Mouse (Mus musculus): ENCODE data around the gene Iqgap2. TPM values are rescaled to one million over a fixed set of nuclear protein-coding genes. Genes with fewer than 3 reads are reported as not detected.

Iqgap2 gene
- polyA plus RNA-seq, 1 experiment from 2014 or later, result 24.6 TPM

- Histone ChIP-seq H3K9me3 (ENCODE audit: low read length) (no peaks in the 10 kb centered on the region), H3K27me3 (ENCODE audit: insufficient read depth, low read length) (no peaks in the 10 kb centered on the region), H3K4me3 (ENCODE audit: low read depth, low read length) (no peak overlapping the region), H3K36me3 (replicated peaks; ENCODE audit: insufficient read depth, low read length) (peaks cover 38% of the 10 kb centered on the region), H3K27ac (ENCODE audit: low read depth) (no peak overlapping the region), H3K9ac (replicated peaks) (no peak overlapping the region), H3K4me2 (ENCODE audit: low read depth, low read length) (no peak overlapping the region), H3K4me1 (ENCODE audit: insufficient read depth) (no peaks in the 10 kb centered on the region)
- no peak for ATAC-seq
- DNase-seq, result no peak
- 53% methylated on average over 4 of the region's 4 CpGs for WGBS (ENCODE audit: insufficient replicate concordance)
- no peak for TF ChIP-seq CTCF (IDR thresholded peaks at IDR 0.05; ENCODE audit: low read depth)
- no peak for TF ChIP-seq EP300 (IDR thresholded peaks at IDR 0.05; ENCODE audit: low read depth)
These were observed 176.4 kb downstream of the Iqgap2 start for GRCm38 (mm10) chr13:95715356-95715755.

- Histone ChIP-seq H3K36me3 (replicated peaks; ENCODE audit: insufficient read depth, low read length) (peaks cover 35% of the 10 kb centered on the region), H3K4me3 (ENCODE audit: low read depth, low read length) (no peak overlapping the region), H3K27me3 (ENCODE audit: insufficient read depth, low read length) (no peaks in the 10 kb centered on the region), H3K9ac (replicated peaks) (no peak overlapping the region), H3K4me2 (ENCODE audit: low read depth, low read length) (no peak overlapping the region), H3K9me3 (ENCODE audit: low read length) (no peaks in the 10 kb centered on the region), H3K27ac (ENCODE audit: low read depth) (no peak overlapping the region), H3K4me1 (ENCODE audit: insufficient read depth) (no peaks in the 10 kb centered on the region)
- no peak for DNase-seq
- no peak for ATAC-seq
- no peak for TF ChIP-seq CTCF (IDR thresholded peaks at IDR 0.05; ENCODE audit: low read depth)
- no peak for TF ChIP-seq EP300 (IDR thresholded peaks at IDR 0.05; ENCODE audit: low read depth)
- 75% methylated on average over 3 of the region's 3 CpGs for WGBS (ENCODE audit: insufficient replicate concordance)
These were observed 177.3 kb downstream of the Iqgap2 start for GRCm38 (mm10) chr13:95714271-95714975.

DNA sequence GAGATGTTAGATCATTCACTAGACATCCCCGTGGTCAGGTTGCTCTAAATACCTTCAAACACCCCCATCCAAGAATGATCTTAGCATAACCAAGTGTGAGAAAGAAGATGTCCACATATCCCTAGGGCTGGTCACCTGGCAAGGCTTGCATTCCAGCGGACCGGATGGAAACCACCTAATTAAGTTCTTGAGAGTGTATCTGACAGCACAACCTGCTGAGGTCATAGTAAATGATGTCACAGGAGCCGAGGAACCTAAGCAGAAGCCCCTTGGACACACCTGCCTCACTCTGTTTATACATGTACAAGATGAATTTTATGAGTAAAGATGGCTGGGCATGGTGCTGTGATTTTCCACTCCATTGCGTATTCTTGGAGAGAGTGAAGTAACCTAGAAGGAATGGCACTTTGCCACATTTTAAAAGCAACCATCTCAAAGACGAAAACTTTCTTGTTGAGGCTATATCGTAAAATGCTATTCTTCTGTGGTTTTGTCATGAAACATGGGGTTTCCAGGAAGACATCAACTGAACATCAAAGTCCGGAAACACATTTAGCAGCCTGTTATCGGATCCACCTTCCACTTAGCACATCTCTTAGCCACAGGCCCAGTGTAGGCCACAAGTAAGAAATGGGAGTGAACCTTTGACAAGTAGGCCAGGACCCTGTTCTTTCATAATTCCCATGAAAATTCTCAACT lies 179.0 kb downstream of the Iqgap2 start:
- ATAC-seq, result no peak
- Histone ChIP-seq H3K4me2 (ENCODE audit: low read depth, low read length) (no peak overlapping the region), H3K9me3 (ENCODE audit: low read length) (no peaks in the 10 kb centered on the region), H3K4me3 (ENCODE audit: low read depth, low read length) (no peak overlapping the region), H3K36me3 (replicated peaks; ENCODE audit: insufficient read depth, low read length) (peaks cover 34% of the 10 kb centered on the region), H3K9ac (replicated peaks) (no peak overlapping the region), H3K4me1 (ENCODE audit: insufficient read depth) (no peaks in the 10 kb centered on the region), H3K27me3 (ENCODE audit: insufficient read depth, low read length) (no peaks in the 10 kb centered on the region), H3K27ac (ENCODE audit: low read depth) (no peak overlapping the region)
- WGBS (ENCODE audit: insufficient replicate concordance), result 73% methylated on average over 9 of the region's 9 CpGs
- TF ChIP-seq CTCF (IDR thresholded peaks at IDR 0.05; ENCODE audit: low read depth), result no peak
- peak; percentile 66 for TF ChIP-seq EP300 (IDR thresholded peaks at IDR 0.05; ENCODE audit: low read depth)
- no peak for DNase-seq

DNA sequence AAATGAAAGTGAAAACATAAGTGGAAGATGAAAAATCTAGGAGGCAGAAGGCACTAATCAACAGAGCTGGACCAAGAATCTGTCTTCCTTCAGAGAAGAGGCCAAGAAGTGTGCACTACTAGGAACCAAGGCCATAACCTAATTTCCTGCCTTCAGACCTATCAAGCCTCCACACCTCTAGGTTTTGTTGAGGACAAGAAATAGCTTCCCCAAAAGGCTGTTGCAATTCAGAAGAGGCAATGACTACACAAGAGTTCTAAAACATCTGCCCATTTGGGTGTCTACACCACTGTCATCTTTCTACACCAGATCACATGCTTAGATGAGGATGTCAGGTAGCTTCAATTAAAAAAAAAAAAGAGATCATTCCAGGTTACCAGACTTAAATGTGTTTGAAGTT lies 179.7 kb downstream of the Iqgap2 start:
- H3K36me3 ChIP-seq (replicated peaks; ENCODE audit: insufficient read depth, low read length), result peaks cover 35% of the 10 kb centered on the region
- no peak overlapping the region for H3K9ac ChIP-seq (replicated peaks)
- no peaks in the 10 kb centered on the region for H3K27me3 ChIP-seq (ENCODE audit: insufficient read depth, low read length)
- ATAC-seq (no peak), DNase-seq (no peak)
- no peak overlapping the region for H3K4me2 ChIP-seq (ENCODE audit: low read depth, low read length)
- no peak for TF ChIP-seq EP300 (IDR thresholded peaks at IDR 0.05; ENCODE audit: low read depth)
- H3K9me3 ChIP-seq (ENCODE audit: low read length), result no peaks in the 10 kb centered on the region
- no peak overlapping the region for H3K4me3 ChIP-seq (ENCODE audit: low read depth, low read length)
- no peak overlapping the region for H3K27ac ChIP-seq (ENCODE audit: low read depth)
- H3K4me1 ChIP-seq (ENCODE audit: insufficient read depth), result no peaks in the 10 kb centered on the region

- no peak overlapping the region for H3K4me3 ChIP-seq (ENCODE audit: low read depth, low read length)
- no peak for DNase-seq
- H3K4me1 ChIP-seq (ENCODE audit: insufficient read depth), result no peaks in the 10 kb centered on the region
- H3K27me3 ChIP-seq (ENCODE audit: insufficient read depth, low read length), result no peaks in the 10 kb centered on the region
- H3K4me2 ChIP-seq (ENCODE audit: low read depth, low read length), result no peak overlapping the region
- peaks cover 16% of the 10 kb centered on the region for H3K36me3 ChIP-seq (replicated peaks; ENCODE audit: insufficient read depth, low read length)
- H3K9ac ChIP-seq (replicated peaks), result no peak overlapping the region
- TF ChIP-seq CTCF (IDR thresholded peaks at IDR 0.05; ENCODE audit: low read depth) (no peak), EP300 (IDR thresholded peaks at IDR 0.05; ENCODE audit: low read depth) (no peak)
- no peak for ATAC-seq
- 87% methylated on average over 6 of the region's 6 CpGs for WGBS (ENCODE audit: insufficient replicate concordance)
- H3K9me3 ChIP-seq (ENCODE audit: low read length), result no peaks in the 10 kb centered on the region
- no peak overlapping the region for H3K27ac ChIP-seq (ENCODE audit: low read depth)
These were observed 186.1 kb downstream of the Iqgap2 start for GRCm38 (mm10) chr13:95705589-95705988.

DNA sequence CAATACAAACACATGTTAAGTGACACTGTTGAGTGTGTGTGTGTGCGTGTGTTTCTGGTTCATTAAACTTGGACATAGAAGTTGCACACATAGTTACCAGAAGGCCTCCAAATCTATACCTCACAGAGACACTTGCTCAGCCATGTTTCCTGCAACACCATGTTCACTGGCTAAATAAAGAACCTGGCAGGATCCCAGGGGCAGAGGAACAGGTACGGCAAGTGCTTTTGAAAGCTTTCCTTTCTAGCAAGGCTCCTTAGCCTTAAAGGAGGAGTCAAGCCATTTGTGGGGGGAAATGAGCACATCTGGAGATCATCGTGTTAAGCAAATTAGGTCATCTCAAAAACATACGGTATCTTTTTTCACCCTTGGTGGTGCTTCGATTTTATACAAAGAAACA lies 188.3 kb downstream of the Iqgap2 start:
- 75% methylated on average over 5 of the region's 5 CpGs for WGBS (ENCODE audit: insufficient replicate concordance)
- H3K36me3 ChIP-seq (replicated peaks; ENCODE audit: insufficient read depth, low read length), result peaks cover 16% of the 10 kb centered on the region
- H3K9ac ChIP-seq (replicated peaks), result no peak overlapping the region
- no peak for ATAC-seq
- H3K4me3 ChIP-seq (ENCODE audit: low read depth, low read length), result no peak overlapping the region
- H3K4me2 ChIP-seq (ENCODE audit: low read depth, low read length), result no peak overlapping the region
- H3K27me3 ChIP-seq (ENCODE audit: insufficient read depth, low read length), result no peaks in the 10 kb centered on the region
- H3K9me3 ChIP-seq (ENCODE audit: low read length), result no peaks in the 10 kb centered on the region
- no peak for TF ChIP-seq CTCF (IDR thresholded peaks at IDR 0.05; ENCODE audit: low read depth)
- no peak for DNase-seq
- no peak overlapping the region for H3K27ac ChIP-seq (ENCODE audit: low read depth)
- H3K4me1 ChIP-seq (ENCODE audit: insufficient read depth), result no peaks in the 10 kb centered on the region

All from liver, postnatal 0 days (tissue).